Mouse (Mus musculus): Measurements from ENCODE around the gene Gm6525. TPM values are rescaled to one million over a fixed set of nuclear protein-coding genes. Genes with fewer than 3 reads are reported as not detected.

Gene Gm6525
- total RNA-seq, 2 experiments from 2014 or later, result not detected

GRCm38 (mm10) chr3:84205650-84206049 is 31.7 kb downstream of the Gm6525 start:
- Histone ChIP-seq H3K4me3 (no peak overlapping the region), H3K27ac (no peak overlapping the region)
- intact Hi-C loops (cut with DNase I), result no loop called here
- no peak for TF ChIP-seq CTCF (IDR thresholded peaks at IDR 0.05)
- DNase-seq, result no peak

GRCm38 (mm10) chr3:84206106-84206505 is 32.2 kb downstream of the Gm6525 start:
- no peak for TF ChIP-seq CTCF (IDR thresholded peaks at IDR 0.05)
- DNase-seq, result no peak
- H3K4me3 ChIP-seq, result no peak overlapping the region
- no peak overlapping the region for H3K27ac ChIP-seq
- intact Hi-C loops (cut with DNase I), result no loop called here

- Histone ChIP-seq H3K27ac (no peak overlapping the region), H3K4me3 (no peak overlapping the region)
- no peak for TF ChIP-seq CTCF (IDR thresholded peaks at IDR 0.05)
- peak; percentile 52 for DNase-seq
- intact Hi-C loops (cut with DNase I), result no loop called here
Measured at GRCm38 (mm10) chr3:84207366-84207765, 33.5 kb downstream of the Gm6525 start.

GRCm38 (mm10) chr3:84208475-84208874 is 34.6 kb downstream of the Gm6525 start:
- Histone ChIP-seq H3K27ac (no peak overlapping the region), H3K4me3 (no peak overlapping the region)
- intact Hi-C loops (cut with DNase I), result no loop called here
- DNase-seq, result no peak
- TF ChIP-seq CTCF (IDR thresholded peaks at IDR 0.05), result no peak

GRCm38 (mm10) chr3:84208917-84209513 is 35.1 kb downstream of the Gm6525 start:
- 0 out of 2 replicates have a peak overlapping the region, but pooled peaks have one; percentile 28 for H3K27ac ChIP-seq
- intact Hi-C loops (cut with DNase I), result no loop called here
- no peak for TF ChIP-seq CTCF (IDR thresholded peaks at IDR 0.05)
- no peak for DNase-seq
- no peak overlapping the region for H3K4me3 ChIP-seq

- Histone ChIP-seq H3K4me3 (no peak overlapping the region), H3K27ac (no peak overlapping the region)
- intact Hi-C loops (cut with DNase I), result no loop called here
- TF ChIP-seq CTCF (IDR thresholded peaks at IDR 0.05), result no peak
- DNase-seq, result no peak
Measured at GRCm38 (mm10) chr3:84211340-84211875, 37.5 kb downstream of the Gm6525 start.

- no peak for DNase-seq
- no peak overlapping the region for H3K4me3 ChIP-seq
- intact Hi-C loops (cut with DNase I), result no loop called here
- H3K27ac ChIP-seq, result no peak overlapping the region
- no peak for TF ChIP-seq CTCF (IDR thresholded peaks at IDR 0.05)
Measured at GRCm38 (mm10) chr3:84214501-84214900, 40.6 kb downstream of the Gm6525 start.

GRCm38 (mm10) chr3:84215253-84215652 is 41.3 kb downstream of the Gm6525 start:
- DNase-seq, result no peak
- H3K27ac ChIP-seq, result no peak overlapping the region
- H3K4me3 ChIP-seq, result no peak overlapping the region
- no peak for TF ChIP-seq CTCF (IDR thresholded peaks at IDR 0.05)
- intact Hi-C loops (cut with DNase I), result no loop called here

- intact Hi-C loops (cut with DNase I), result no loop called here
- peak overlapping the region; percentile 53 for H3K27ac ChIP-seq
- no peak for DNase-seq
- H3K4me3 ChIP-seq, result peak overlapping the region; percentile 53
- no peak for TF ChIP-seq CTCF (IDR thresholded peaks at IDR 0.05)
Measured at GRCm38 (mm10) chr3:84215743-84216360, 41.9 kb downstream of the Gm6525 start.

GRCm38 (mm10) chr3:84217118-84217960 is 43.4 kb downstream of the Gm6525 start:
- no peak for TF ChIP-seq CTCF (IDR thresholded peaks at IDR 0.05)
- intact Hi-C loops (cut with DNase I), result no loop called here
- no peak overlapping the region for H3K4me3 ChIP-seq
- 0 out of 2 replicates have a peak overlapping the region, but pooled peaks have one; percentile 12 for H3K27ac ChIP-seq
- no peak for DNase-seq

GRCm38 (mm10) chr3:84217961-84218351 is 44.1 kb downstream of the Gm6525 start:
- intact Hi-C loops (cut with DNase I), result no loop called here
- no peak for DNase-seq
- Histone ChIP-seq H3K4me3 (no peak overlapping the region), H3K27ac (0 out of 2 replicates have a peak overlapping the region, but pooled peaks have one; percentile 12)
- TF ChIP-seq CTCF (IDR thresholded peaks at IDR 0.05), result no peak

GRCm38 (mm10) chr3:84218498-84218897 is 44.6 kb downstream of the Gm6525 start:
- Histone ChIP-seq H3K4me3 (no peak overlapping the region), H3K27ac (no peak overlapping the region; the same call in 1 of the 2 replicates)
- TF ChIP-seq CTCF (IDR thresholded peaks at IDR 0.05), result no peak
- intact Hi-C loops (cut with DNase I), result no loop called here
- DNase-seq, result no peak

Data from gastrocnemius, adult 2 months (tissue).